Mouse (Mus musculus): ENCODE data around the gene Kpna1.
A peak's percentile ranks its signal among the peaks of the same experiment; 100 is the strongest.
"Not testable (repeated sequence)": the region's sequence is repeated elsewhere in the genome, so short reads cannot be mapped to it uniquely, and the experiment has no call there.

The Kpna1 gene

DNA sequence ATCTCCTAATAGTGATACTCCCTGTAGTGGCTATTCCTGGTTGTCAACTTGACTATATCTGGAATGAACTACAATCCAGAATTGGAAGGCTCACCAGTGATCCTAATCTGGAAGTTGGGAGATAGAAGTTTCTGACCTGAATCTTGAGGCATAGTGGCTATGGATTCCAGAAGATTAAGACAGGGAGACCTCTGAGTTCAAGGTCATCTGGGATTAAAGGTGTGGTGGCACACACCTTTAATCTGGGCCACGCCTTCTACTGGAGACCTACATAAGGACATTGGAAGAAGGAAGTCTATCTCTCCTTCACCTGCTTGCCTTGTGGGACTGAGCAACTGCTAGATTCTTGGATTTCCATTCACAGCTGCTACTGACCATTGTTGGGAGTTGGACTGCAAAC lies at the start of gene Kpna1:
TSS of gene Kpna1 (plus strand) at position 301 of the 400 bp plus-strand sequence.
- DNase-seq (ENCODE audit: low spot score in 2 of 2), result not testable (repeated sequence)

GRCm38 (mm10) chr16:35932179-35933055 lies 46.1 kb upstream of the Kpna1 start:
- DNase-seq (ENCODE audit: low spot score in 2 of 2), result no peak

DNA sequence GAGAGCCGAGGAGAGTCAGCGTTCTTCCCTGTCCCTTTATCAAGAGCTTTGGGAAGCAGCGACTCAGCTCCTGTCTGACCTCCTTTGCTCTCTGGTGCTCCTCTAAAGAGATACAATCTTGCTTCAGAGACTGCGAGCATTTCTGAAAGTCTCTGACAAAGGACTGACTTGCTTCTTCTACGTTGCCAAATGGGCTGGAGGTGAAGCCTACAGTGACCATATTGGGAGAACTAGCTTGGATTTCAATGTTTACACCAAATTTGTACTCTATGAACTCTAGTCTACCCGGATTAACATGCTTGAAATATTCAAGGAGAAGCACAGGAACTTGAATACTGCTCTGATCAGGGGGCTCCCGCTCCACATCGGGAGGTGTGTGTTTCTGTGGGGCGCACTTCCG lies 45.4 kb upstream of the Kpna1 start:
- DNase-seq (ENCODE audit: low spot score in 2 of 2), result no peak

GRCm38 (mm10) chr16:35938211-35939151 lies 40.1 kb upstream of the Kpna1 start, which contains the start of the genes Parp9 and Dtx3l:
TSS of gene Parp9 (plus strand) at chr16:35938470.
TSS of gene Dtx3l (minus strand) at chr16:35939151.
- peak; percentile 67 to 72 for DNase-seq (ENCODE audit: low spot score in 2 of 2)

DNA sequence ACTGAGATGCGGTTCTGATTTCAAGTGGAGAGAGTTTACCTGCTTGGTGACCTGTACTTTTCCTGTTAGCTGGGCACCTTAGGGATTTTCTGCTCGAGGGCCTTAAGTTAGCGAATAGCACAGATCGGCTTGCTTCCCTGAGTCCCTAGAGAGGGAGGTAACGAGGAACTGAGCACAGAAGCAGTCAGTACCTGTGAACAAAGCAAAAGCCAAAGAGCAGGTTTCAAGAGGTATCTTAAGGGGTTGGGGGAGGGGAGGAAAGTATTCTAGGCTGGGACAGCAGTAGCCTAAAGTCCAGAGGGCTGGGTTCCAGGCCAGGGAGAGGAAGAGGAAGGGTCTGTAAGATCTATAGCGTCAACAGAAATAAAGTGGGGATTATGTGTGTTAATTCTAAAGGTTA lies 39.3 kb upstream of the Kpna1 start:
- no peak for DNase-seq (ENCODE audit: low spot score in 2 of 2)

- peak; percentile 82 to 90 for DNase-seq (ENCODE audit: low spot score in 2 of 2)
Measured at GRCm38 (mm10) chr16:35939690-35940089, 38.9 kb upstream of the Kpna1 start.

GRCm38 (mm10) chr16:35941382-35941781 lies 37.2 kb upstream of the Kpna1 start:
- peak; percentile 7 to 43 for DNase-seq (ENCODE audit: low spot score in 2 of 2)

GRCm38 (mm10) chr16:35949264-35949663 lies 29.3 kb upstream of the Kpna1 start:
- DNase-seq (ENCODE audit: low spot score in 2 of 2), result no peak

GRCm38 (mm10) chr16:35951216-35951615 lies 27.3 kb upstream of the Kpna1 start:
- no peak for DNase-seq (ENCODE audit: low spot score in 2 of 2)

- DNase-seq (ENCODE audit: low spot score in 2 of 2), result no peak
Measured at GRCm38 (mm10) chr16:35952628-35953130, 25.9 kb upstream of the Kpna1 start.

GRCm38 (mm10) chr16:35965991-35966390 lies 12.6 kb upstream of the Kpna1 start:
- DNase-seq (ENCODE audit: low spot score in 2 of 2), result not testable (repeated sequence)

DNA sequence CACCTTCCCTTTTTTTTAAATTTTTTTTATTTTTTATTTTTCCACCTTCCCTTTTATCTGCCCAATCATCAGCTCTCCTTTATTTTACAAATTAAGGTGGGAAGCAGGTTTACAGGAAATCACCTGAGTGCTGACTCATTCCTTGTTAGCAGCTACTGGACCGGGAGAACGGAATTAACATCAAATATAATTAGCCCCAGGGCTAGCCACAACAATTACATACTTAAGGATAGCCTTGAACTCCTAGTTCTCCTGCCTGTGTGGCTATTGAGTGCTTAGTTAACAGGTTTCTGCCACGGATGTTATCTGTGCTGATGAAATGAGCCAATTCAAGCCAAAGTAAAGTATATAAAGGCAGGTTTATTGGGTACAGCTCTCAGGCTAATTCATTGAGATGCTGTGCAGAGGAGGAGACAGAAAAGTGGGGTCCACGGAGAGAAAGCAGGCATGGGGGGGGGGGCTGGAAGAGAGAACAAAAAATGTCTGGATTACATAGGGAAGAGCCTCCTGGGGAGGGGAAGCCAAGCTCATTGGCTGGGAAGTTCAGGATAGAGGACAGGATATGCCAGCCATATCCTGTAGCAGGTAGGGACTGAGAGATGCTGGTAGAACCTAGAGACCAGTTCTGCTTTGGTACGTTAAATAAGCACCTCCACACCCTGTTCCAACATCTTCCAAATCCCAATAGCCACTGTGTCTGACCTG lies 12.0 kb upstream of the Kpna1 start:
- no peak for DNase-seq (ENCODE audit: low spot score in 2 of 2)

GRCm38 (mm10) chr16:35967319-35967718 lies 11.2 kb upstream of the Kpna1 start:
- DNase-seq (ENCODE audit: low spot score in 2 of 2), result no peak

- DNase-seq (ENCODE audit: low spot score in 2 of 2), result no peak
Measured at GRCm38 (mm10) chr16:35968149-35968548, 10.4 kb upstream of the Kpna1 start.

DNA sequence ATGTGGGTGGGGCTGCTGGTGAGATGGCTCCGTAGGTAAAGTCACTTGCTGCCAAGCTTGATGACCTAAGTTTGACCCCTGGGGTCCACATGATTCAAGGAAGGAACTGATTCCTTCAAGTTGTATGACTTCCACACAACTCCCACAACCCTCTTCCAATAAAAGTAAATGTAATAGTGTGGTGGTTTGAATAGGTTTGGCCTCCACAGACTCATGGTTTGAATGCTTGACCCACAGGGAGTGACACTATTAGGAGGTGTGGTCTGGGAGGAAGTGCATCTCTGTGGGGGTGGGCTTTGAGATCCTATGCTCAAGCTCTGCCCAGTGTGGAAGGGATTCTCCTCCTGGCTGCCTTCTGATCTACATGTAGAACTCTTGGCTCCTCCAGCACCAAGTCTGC lies 4.5 kb upstream of the Kpna1 start:
- DNase-seq (ENCODE audit: low spot score in 2 of 2), result no peak

- DNase-seq (ENCODE audit: low spot score in 2 of 2), result peak; percentile 100
Measured at GRCm38 (mm10) chr16:35981363-35981821, 2.8 kb downstream of the Kpna1 start.

GRCm38 (mm10) chr16:35982506-35982901 lies 4.0 kb downstream of the Kpna1 start:
- DNase-seq (ENCODE audit: low spot score in 2 of 2), result no peak

GRCm38 (mm10) chr16:35982902-35983516 lies 4.5 kb downstream of the Kpna1 start:
- peak; percentile 84 to 89 for DNase-seq (ENCODE audit: low spot score in 2 of 2)

DNA sequence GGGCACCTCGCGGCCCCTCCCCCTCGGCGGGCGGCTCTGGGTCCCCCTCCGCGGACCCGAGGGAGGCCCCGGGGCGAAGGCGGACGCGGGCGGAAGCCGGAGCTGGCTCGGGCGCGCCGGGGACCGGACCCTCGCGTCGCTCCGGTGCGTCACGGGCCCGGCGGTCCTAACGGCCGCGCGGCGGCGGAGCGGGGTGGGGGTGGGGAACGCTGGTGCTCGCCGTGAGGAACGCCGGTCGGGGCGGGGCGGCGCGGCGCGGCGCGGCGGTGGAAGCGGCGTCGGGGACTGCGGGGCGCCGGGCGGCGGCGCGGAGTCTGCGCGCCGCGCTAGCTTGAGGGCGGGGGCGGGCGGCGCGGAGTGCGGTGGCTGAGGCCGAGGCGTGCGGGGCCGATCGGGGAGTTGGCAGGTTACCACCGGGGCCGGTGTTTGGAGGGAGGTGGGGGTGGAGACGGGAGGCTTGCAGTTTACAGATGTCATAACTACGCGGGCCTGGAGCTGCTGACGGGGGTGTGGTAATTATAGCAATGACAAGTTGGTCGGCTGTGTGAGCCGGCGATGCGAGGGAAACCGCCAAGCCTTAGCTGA lies 5.1 kb downstream of the Kpna1 start:
- peak; percentile 82 to 84 for DNase-seq (ENCODE audit: low spot score in 2 of 2)

GRCm38 (mm10) chr16:35984471-35984870 lies 5.9 kb downstream of the Kpna1 start:
- no peak for DNase-seq (ENCODE audit: low spot score in 2 of 2)

Data from natural killer cell, adult 2 months (primary cell).